Mouse (Mus musculus) monocyte, adult 2 months (primary cell): ENCODE results near the gene Efl1.

Experiments
- DNase-seq, 2 experiments: peaks; one replicate each; pipeline ENCODE4 v3.0.0; 2022; ENCODE audit warnings: low spot score in 2 of 2, low read depth in 1 of 2

The Efl1 gene

DNA sequence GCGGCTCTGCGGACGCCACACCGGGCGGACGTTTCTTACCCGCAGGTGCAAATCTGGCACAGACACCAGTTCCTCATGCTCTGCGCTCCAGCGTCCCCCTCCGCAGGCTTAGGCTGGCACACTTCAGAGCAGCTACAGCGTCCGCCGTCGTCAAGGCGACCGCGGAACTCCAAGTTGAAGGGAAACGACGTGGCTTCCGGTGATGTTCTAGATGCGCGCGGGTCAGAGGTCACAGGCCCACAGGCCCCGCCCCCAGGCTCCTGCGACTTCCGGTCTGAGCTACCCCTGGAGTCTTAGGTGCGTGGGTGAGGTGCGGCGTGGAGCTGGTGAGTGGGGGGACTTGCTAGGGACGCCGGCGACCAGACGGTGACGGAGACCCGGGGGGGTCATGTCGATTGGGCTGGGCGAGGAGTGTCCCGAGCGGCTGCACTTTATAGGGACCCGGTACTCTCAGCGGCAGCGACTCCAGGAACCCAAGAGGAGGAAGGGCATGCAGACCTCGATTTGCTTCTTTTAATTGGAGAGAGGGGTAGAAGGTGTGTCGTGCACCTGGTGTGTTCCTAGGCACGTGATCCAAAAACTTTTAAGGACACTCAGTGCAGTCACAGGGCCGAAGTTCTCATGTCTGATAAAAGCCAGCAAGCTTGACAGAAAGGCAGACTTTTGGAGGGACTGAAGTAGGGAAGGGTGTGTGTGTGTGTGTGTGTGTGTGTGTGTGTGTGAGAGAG is at the start of gene Efl1, which contains the start of gene Saxo2:
Gene Efl1 (plus strand): TSS at position 262 of the 728 bp plus-strand sequence.
Gene Saxo2 (minus strand): TSS at position 176 of the 728 bp plus-strand sequence.
- peak; percentile 77 to 90 for DNase-seq

DNA sequence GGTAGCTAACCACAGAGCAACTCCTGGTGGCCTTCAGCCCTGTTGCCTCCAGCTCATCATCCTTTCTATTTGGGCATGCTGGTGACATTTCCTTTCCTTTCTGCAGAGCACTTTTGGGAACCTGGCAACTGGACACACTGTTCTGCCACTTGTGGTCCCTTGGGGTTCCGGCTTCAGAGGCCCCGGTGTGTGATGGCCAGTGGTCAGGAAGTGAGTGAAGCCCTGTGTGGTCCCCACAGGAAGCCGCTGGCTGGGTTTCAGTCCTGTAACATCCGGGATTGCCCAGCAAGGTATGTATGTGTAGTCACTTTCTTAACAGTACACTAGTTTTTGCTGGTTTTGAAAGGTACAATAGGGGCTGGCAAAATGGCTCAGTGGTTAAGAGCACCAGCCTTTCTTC is 46.4 kb upstream of the Efl1 start:
- DNase-seq, result no peak

DNA sequence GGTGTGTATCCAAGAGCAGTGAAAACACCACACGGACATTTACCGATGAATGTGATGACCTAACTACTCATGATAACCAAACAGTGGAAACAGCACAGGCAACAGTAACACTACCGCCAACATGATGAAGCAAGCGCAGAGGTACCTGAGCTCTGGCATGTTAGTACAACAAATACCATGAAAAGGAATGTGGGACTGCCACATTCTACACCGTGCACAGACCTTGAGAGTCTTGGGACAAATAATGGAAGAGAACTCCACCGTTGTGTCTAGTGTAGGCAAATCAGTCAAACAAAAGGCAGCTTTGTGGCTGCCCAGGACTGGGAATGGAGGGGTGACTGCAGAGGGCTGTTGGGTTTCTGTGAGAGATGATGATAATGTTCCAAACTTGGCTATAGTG is 43.0 kb upstream of the Efl1 start:
- no peak for DNase-seq

GRCm38 (mm10) chr7:82609629-82610028 is 38.8 kb upstream of the Efl1 start:
- DNase-seq, result no peak

DNA sequence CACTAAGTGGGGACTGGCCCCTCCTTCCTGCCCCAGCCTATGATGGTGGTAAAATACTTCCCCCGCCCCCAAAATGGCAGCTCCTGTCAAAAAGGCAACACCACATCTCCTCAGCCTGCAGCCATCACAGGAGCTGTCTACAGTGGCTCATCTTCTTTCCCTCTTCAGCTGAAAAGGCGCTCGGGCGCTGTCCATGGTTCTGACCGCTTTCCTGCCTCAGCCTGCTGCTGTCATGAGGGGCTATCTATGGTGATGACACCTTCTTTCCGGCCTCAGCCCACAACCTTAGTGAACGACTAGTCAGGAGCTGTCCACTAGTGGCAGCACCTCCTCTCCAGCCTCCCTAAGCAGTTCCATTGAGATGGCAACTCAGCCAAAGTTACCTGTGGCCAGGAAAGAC is 23.1 kb upstream of the Efl1 start:
- DNase-seq, result no peak

DNA sequence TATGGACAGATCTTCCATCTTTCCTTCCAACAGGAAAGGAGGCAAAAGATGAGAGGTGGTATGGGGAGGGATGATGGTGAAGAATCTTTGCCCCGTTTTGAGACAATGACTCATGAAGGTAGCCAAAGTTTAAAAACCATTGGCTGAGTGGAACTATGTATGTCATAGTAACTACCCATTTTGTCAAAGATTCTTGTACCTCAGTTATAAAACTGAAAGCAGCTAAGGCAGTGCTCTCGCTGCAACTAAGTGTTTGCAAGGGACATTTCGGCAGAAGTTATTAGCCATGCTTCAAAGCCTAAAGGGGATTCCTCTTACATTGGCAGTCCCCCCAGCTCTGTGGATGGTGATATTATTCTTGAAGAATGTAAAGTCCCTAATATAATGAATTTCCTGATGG is 1.2 kb upstream of the Efl1 start:
- DNase-seq, result no peak

DNA sequence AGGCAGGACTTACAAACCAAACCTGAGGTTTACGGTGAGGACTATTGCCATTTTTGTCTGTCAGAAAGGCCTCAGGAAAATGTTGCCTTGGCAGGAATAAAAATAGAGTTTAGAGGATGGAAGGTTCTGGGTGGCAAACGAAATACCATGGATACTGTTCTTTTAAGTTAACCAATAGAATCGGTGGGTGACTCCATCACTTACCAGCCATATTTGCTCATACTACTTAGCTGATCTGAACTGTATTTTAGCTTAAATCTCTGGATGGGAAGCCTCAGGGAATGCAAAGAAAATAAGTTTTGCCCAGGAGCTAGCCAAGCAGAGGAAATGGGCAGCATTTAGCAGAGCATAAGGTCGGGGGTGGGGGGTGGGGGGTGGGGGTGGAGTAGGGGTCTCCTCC is 505 bp upstream of the Efl1 start:
- no peak for DNase-seq

DNA sequence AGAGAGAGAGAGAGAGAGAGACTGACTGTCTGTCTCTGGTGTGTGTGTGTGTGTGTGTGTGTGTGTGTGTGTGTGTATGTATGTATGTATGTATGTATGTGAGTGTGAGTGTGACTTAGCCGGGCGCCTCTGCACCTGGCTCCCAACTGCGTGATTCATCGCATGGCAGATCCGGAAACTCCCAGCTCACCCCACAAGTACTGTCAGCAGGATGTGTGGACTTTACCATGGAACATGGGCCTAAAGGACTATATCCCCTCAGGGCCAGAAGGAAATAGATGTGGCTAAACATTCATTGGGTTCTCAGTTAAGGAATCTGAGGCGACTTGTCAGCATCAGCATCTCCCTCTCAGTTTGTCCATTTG is 649 bp downstream of the Efl1 start:
- DNase-seq, result no peak

DNA sequence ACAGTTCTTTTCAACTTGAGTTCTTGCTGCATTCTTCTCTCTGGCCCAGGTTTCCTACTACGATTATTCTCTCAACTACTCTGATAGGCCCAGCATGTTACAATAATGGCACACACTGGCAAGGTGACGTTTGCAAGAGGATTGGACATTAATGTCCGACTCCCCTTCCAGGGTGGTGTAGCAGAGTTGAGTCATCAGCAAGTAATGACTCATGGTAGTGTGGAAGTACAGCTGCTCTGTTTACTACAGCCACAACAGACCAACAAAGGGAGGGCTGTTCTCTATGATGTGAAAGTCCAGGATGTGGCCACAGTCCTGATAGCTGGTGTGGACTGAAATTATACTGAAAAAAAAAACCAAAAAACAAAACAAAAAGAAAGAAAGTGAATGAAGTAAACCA is 16.2 kb downstream of the Efl1 start:
- no peak for DNase-seq

- no peak for DNase-seq
Measured at GRCm38 (mm10) chr7:82676001-82676400, 27.6 kb downstream of the Efl1 start.

DNA sequence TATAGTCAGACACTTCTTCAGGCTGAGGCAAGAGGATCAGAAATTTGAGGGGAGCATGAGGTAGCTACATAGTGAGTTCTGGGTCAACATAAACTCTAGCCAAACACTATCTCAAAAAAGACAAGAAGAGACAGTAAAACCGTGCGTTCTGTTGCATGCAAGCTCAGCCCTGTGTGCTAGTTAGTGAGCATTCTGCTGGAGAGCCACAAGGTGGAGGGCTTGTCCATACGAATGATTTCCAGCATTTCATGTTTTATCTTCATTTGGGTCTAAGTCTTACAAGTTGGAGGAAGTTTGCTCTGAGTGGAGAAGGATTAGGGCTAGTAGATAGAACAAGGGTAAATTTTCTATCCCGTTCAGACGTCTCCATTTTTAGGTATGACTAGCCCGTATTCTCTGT is 28.4 kb downstream of the Efl1 start:
- DNase-seq, result no peak

GRCm38 (mm10) chr7:82679901-82680300 is 31.5 kb downstream of the Efl1 start:
- DNase-seq, result no peak

- DNase-seq, result no peak
Measured at GRCm38 (mm10) chr7:82688736-82689135, 40.3 kb downstream of the Efl1 start.

GRCm38 (mm10) chr7:82691021-82691738 is 42.8 kb downstream of the Efl1 start:
- no peak for DNase-seq

DNA sequence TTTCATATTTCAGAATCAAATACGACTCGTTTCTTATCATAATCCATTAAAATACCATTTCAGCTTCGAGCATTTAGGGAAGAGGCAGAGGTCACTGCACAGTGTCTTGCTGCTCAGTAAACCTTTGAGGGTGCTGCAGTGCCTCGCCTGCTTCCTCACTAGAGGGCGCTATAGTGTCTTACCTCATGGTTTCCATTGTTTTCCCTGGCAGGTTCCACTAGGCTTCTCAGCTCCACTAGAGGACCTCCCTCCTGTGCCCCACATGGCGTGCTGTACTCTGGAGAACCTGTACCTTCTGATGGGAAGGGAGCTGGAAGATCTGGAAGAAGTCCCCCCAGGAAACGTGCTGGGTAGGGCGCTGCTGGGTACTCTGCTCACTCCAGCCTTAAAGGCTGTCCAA is 49.3 kb downstream of the Efl1 start:
- DNase-seq, result no peak

DNA sequence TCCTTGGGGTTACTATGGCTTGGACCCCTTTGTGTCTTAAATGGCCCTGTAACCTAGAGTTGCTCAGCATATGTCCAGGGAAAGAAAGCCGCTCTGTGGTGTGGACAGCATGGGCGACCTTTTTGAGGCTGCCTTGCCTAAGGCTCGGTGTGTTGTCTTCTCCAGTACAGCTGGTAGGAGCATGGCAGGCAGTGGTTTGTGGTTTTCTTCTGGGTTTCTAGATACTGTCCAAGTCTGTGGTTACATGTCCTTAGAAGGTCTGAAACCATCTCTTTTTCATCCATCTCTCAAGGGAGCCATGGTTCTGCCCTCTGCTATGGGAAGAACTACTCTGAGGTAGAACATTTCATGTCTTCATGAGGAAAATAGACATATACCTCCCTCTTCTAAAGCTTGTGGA is 50.6 kb downstream of the Efl1 start:
- DNase-seq, result no peak

DNA sequence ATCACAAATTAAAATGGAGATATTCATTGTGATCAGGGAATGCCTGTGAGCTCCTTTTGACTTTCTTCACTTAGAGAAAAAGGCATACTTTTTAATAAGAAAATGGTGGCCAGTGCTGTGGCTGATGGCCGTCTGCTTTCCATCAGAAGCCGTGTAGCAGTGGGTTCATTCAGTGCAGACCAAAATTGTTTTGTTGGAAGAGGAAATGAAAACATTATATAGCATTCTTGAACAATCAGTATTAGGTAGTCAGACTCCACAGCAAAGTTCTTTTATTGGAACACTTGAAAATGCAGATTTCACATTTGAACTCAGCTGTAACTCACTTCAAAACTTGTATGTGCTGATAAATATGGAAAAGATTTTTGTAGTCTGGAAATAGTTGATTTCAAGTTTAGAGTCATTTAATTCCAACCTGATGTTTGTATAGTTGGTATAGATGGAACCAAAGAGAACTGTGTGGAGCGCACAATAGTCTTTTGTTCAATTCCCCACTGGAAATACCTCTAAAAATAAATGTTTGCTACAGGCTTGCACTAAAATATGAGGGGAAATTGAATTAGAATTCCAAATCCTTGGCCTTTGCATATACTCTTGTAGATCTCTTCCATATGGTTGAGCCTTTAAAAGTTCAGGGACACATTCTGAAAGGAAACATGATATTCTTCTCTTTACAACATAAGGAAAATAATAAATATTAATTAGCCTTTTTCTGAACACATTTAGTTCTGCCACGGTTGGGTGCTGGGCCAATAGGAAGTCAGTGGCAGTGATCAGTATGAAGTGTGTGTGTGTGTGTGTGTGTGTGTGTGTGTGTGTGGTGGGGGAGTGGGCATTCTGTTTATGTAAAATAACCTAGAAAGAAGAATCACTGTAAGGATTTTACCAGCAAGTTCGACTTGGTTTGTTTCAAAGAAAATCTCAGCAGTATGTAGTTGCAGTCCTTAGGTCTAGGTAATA is 54.2 kb downstream of the Efl1 start:
- DNase-seq, result no peak

DNA sequence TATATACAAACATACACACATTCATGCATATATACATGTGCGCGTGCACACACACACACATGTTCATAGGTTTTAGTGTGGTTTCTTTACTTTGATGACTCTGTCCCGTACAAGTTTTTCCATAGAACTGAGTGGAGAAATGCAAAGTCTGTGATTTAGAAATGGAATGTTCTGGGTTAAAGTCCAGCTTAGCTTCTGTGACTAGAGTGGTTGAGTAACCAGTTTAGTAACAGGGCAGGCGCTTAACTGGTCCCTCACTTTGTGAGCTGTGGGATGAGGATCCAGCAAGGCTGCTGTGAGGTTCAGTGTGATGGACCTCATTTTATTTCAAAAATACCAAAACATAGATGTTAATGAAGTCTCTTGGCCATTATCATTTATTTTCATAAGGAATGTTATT is 60.8 kb downstream of the Efl1 start:
- DNase-seq, result no peak

- no peak for DNase-seq
Measured at GRCm38 (mm10) chr7:82715210-82715911, 66.9 kb downstream of the Efl1 start.

- no peak for DNase-seq
Measured at GRCm38 (mm10) chr7:82715912-82716601, 67.6 kb downstream of the Efl1 start.
